Mouse (Mus musculus) embryonic facial prominence, embryonic 15.5 days (tissue): ENCODE data around the gene Rnf26. TPM values are rescaled to one million over a fixed set of nuclear protein-coding genes. Genes with fewer than 3 reads are reported as not detected.

Source experiments
- ATAC-seq: fragments of 200-750 bp; cut with Nextera tagmentation; 2 replicates; pipeline ENCODE4 v1.8.0; 2017; ENCODE audit warnings: low read depth, moderate TSS enrichment; ENCODE audit not compliant: insufficient number of reproducible peaks, low FRiP score, low TSS enrichment
- H3K27ac ChIP-seq: fragments of 300-500 bp; sonication (generic); replicated peaks from 2 replicates; pipeline ENCODE4 v1.5.1; 2015; ENCODE audit warnings: mild to moderate bottlenecking, inconsistent platforms
- H3K27me3 ChIP-seq: fragments of 300-500 bp; sonication (generic); 2 replicates; pipeline ENCODE4 v1.6.1; 2015; ENCODE audit warnings: inconsistent platforms
- H3K36me3 ChIP-seq: fragments of 300-500 bp; sonication (generic); 2 replicates; pipeline ENCODE4 v1.6.1; 2015; ENCODE audit warnings: mild to moderate bottlenecking, inconsistent platforms
- H3K4me1 ChIP-seq: fragments of 300-500 bp; sonication (generic); 2 replicates; pipeline ENCODE4 v1.6.1; 2015; ENCODE audit warnings: inconsistent platforms
- H3K4me2 ChIP-seq: fragments of 300-500 bp; sonication (generic); replicated peaks from 2 replicates; pipeline ENCODE4 v1.6.1; 2015; ENCODE audit warnings: mild to moderate bottlenecking, inconsistent platforms
- H3K4me3 ChIP-seq: fragments of 300-500 bp; sonication (generic); replicated peaks from 2 replicates; pipeline ENCODE4 v1.5.1; 2015; ENCODE audit warnings: mild to moderate bottlenecking, inconsistent platforms
- H3K9ac ChIP-seq: fragments of 300-500 bp; sonication (generic); 2 replicates; pipeline ENCODE4 v1.6.1; 2015; ENCODE audit warnings: inconsistent platforms
- H3K9me3 ChIP-seq: fragments of 300-500 bp; sonication (generic); replicated peaks from 2 replicates; pipeline ENCODE4 v1.6.1; 2016; ENCODE audit warnings: inconsistent platforms
- WGBS: fragments of 180-500 bp; shearing (Covaris S2); methylation state at CpG from one replicate; pipeline ENCODE4 v1.1.7; 2015; 5-methylcytosine and 5-hydroxymethylcytosine counted together
- polyA plus RNA-seq: library from polyadenylated mRNA; unstranded; fragments of >200 nt; fragmentation: Nextera tagmentation; extraction: Ambion mirVana; gene quantifications from 2 replicates; pipeline ENCODE4 v1.2.1, GENCODE M21; 2015

The Rnf26 gene
- polyA plus RNA-seq, 1 experiment from 2014 or later = 68.0 TPM

DNA sequence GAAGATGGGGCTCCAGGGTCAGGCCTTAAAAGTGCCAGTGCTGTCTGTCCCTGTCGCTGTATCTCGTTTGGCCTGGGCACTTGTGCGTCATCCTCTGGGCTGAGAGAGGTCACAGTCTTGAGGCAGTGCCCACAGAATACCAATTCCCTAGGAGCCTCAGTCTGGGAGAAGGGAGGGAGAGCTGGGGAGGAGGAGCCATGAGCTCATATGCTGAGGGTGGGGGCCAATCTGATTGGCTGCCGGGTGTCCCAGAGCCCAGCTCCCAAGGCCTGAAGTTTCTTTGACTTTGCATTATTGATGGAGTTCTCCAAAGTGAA, 40.8 kb downstream of the Rnf26 start:
- peaks cover 34% of the 10 kb centered on the region for H3K4me1 ChIP-seq
- ATAC-seq = no peak
- no peaks in the 10 kb centered on the region for H3K27me3 ChIP-seq
- H3K4me3 ChIP-seq = no peak overlapping the region
- no peaks in the 10 kb centered on the region for H3K36me3 ChIP-seq
- H3K27ac ChIP-seq = no peak overlapping the region
- H3K9ac ChIP-seq = no peak overlapping the region
- no peak overlapping the region for H3K4me2 ChIP-seq
- no peaks in the 10 kb centered on the region for H3K9me3 ChIP-seq
- WGBS = 37% methylated on average over 4 of the region's 4 CpGs

DNA sequence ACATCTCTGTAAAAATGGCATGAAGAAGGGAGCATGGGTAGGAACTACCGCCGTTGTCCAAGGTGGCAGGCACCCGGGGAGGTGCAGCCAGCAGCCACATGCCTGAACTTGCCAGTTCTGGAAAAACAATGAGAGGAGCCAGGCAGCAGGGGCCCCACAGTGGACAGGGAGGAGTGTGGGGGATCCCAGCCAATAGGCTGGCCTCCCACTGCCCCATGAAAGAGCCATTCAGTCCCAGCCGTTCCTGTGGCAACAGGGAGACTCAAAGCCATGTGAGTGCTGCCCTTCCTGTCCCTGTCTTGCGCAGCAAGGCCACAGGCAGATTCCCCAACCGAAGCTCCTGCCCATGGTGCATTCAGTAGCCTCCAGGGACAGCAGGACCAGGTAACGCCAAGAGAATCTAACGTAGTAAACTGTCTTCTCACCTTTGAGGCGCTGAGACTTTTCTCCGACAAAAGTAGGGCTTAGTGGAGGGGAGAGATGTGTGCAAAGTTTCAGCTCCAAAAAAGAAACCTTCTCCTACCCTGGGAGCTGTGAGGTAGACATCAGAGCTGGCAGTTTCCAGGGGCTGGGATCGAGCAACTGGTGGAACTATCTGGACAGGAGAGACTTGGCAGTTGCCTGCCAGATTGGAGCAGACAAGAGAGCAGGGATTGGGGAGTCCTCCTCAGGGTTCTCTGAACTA, 41.3 kb downstream of the Rnf26 start:
- H3K9me3 ChIP-seq = no peaks in the 10 kb centered on the region
- H3K27ac ChIP-seq = no peak overlapping the region
- WGBS = 30% methylated on average over 11 of the region's 11 CpGs
- no peak overlapping the region; the same call in 1 of the 2 replicates for H3K4me2 ChIP-seq
- H3K9ac ChIP-seq = no peak overlapping the region
- H3K27me3 ChIP-seq = no peaks in the 10 kb centered on the region
- peaks cover 39% of the 10 kb centered on the region for H3K4me1 ChIP-seq
- H3K36me3 ChIP-seq = no peaks in the 10 kb centered on the region
- H3K4me3 ChIP-seq = no peak overlapping the region
- no peak for ATAC-seq

DNA sequence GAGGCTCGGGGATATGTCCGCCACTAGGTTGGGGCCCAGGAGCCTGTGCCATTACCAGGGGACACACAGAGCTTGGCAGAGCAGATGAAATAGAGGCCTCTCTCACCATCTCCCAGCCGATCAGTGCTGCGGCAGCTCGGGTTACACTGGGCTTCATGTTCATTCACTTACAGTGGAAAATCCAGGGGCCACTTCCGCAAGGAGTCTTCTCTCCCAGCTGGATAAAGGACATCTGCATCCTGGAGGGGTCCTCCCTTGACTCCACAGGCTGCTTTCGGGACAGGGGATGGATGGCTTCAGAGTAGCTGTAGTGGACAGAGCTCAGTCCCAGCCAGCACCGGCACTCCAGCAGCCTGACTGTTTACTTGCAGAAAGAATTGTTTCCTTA, 42.5 kb downstream of the Rnf26 start:
- Histone ChIP-seq H3K36me3 (no peaks in the 10 kb centered on the region), H3K4me2 (no peak overlapping the region), H3K27me3 (no peaks in the 10 kb centered on the region), H3K4me3 (no peak overlapping the region), H3K27ac (no peak overlapping the region), H3K9me3 (no peaks in the 10 kb centered on the region), H3K9ac (no peak overlapping the region), H3K4me1 (peaks cover 33% of the 10 kb centered on the region)
- 29% methylated on average over 8 of the region's 8 CpGs for WGBS
- no peak for ATAC-seq

DNA sequence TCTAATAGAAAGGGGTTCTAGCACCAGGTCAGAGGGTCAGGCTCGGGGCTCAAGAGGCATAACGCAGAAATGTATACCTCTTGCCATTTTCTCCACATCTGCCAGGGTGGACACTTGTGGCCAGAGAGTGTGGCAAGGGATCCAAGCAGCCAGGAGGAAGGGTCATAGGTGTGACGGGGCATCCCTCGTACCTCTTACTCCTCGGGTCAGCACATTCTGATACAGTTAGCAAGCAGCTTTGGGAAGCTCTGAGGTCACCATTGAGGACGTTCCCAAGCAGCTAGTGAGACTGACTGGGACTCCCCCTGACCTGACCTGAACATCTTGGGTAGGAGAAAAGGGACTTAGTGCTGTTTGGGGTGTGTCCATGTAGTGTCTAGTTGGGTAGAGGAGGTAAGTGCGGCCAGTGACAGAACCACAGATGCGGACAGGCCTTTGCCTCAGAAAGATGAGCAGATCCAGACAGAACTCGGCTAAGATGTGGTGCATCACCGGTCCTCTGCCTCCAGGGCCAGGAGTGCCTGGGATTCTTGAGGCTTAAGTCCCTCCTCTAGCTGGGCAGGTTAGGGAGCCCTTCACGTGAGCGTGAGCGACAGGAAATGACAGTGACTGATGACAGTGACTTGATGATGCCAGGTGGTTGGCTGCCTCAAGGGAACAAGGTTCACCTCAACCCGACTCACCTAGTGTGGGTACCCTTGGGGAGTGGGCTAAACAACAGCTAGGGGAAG, 43.0 kb downstream of the Rnf26 start:
- no peaks in the 10 kb centered on the region for H3K9me3 ChIP-seq
- H3K4me3 ChIP-seq = no peak overlapping the region
- peaks cover 33% of the 10 kb centered on the region for H3K4me1 ChIP-seq
- no peaks in the 10 kb centered on the region for H3K36me3 ChIP-seq
- H3K4me2 ChIP-seq = no peak overlapping the region
- no peak overlapping the region for H3K9ac ChIP-seq
- no peak for ATAC-seq
- H3K27me3 ChIP-seq = no peaks in the 10 kb centered on the region
- WGBS = 58% methylated on average over 14 of the region's 14 CpGs
- no peak overlapping the region for H3K27ac ChIP-seq

DNA sequence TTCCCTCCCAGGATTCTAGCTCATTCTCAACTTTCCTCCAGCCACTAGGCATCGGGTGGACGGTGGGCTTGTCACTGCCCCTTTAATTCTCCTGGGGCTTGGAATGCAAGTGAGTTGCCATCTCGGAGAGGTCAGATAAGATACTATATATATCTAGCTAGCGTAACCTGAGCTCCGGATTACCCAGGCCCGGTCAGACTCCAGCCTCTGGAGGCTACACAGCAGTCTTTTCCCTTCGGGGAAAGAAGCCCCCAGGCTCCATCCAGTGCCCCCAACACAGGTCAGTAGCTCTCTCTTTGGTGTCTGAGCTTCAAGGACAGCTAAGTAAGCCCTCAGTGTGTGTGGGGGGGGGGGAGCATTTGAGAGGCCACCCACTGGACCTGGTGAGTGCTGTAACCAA, 44.1 kb downstream of the Rnf26 start:
- no peak overlapping the region for H3K4me3 ChIP-seq
- H3K36me3 ChIP-seq = no peaks in the 10 kb centered on the region
- no peak overlapping the region for H3K9ac ChIP-seq
- no peak overlapping the region for H3K27ac ChIP-seq
- no peak for ATAC-seq
- no peaks in the 10 kb centered on the region for H3K27me3 ChIP-seq
- H3K9me3 ChIP-seq = no peaks in the 10 kb centered on the region
- no peak overlapping the region for H3K4me2 ChIP-seq
- H3K4me1 ChIP-seq = peaks cover 33% of the 10 kb centered on the region
- WGBS = 22% methylated on average over 7 of the region's 7 CpGs

DNA sequence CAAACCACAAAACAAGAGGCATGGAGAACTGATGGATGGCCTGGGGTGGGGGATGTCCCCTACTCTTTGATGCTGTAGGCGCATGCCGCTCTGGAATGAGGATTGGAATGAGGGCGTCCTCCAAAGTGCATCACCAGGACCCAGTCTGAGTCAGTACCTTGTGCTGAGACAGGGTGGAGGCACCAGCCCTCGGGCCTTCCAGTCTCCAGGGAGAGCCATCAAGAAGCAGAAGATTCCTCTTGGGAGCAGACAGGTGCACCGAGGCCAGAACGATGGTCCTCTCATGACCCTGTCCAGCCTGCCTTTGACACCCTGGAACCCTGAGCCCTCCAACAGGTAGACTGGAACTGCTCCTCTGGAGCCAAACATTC, 45.4 kb downstream of the Rnf26 start:
- 66% methylated on average over 6 of the region's 6 CpGs for WGBS

DNA sequence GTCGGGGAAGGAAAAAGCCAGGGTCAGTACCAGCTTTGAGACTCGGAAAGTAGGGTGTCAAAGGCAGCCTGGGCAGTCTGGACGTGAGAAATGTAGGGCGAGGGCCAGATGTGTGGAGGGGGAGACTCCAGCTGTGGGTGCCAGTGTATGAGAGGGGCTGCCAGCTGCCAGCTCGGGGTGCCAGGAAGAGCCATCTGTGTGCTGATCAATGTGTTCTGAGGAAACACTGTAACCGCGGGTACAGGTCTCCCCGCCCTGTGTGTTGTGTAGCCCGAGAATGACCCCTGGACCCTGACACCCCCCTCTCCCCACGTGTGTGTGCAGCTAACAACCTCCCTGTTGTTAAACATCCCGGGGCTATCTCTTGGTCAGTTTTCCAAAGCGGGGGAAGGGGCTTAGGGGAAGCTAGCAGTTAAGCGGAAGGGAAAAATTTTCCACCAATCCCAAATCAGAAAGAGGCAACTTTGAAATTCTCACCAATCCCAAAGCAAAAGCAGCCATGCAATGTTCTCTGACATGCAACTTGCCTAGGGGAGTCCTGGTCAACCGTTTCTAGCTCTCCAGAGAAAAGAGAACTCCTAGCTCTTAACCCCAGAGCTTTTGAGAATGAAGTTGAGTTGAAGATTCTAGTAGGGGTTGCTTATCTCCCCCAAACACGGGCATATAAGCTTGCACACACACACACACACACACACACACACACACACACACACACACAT, 45.9 kb downstream of the Rnf26 start:
- peaks cover 30% of the 10 kb centered on the region for H3K4me1 ChIP-seq
- H3K9me3 ChIP-seq = no peaks in the 10 kb centered on the region
- no peaks in the 10 kb centered on the region for H3K27me3 ChIP-seq
- peak; percentile 20 for ATAC-seq
- H3K9ac ChIP-seq = peak overlapping the region; percentile 39
- 5% methylated on average over 15 of the region's 15 CpGs for WGBS
- peak overlapping the region; percentile 95 for H3K4me2 ChIP-seq
- H3K27ac ChIP-seq = peak overlapping the region; percentile 60
- H3K4me3 ChIP-seq = peak overlapping the region; percentile 60
- H3K36me3 ChIP-seq = no peaks in the 10 kb centered on the region

More for the DNA sequence above, 45.4 kb downstream of the Rnf26 start:
- Histone ChIP-seq H3K4me3 (no peak overlapping the region), H3K4me1 (peaks cover 33% of the 10 kb centered on the region), H3K4me2 (peak overlapping the region; percentile 95), H3K27ac (no peak overlapping the region), H3K36me3 (no peaks in the 10 kb centered on the region), H3K9ac (no peak overlapping the region), H3K27me3 (no peaks in the 10 kb centered on the region), H3K9me3 (no peaks in the 10 kb centered on the region)
- ATAC-seq = no peak

DNA sequence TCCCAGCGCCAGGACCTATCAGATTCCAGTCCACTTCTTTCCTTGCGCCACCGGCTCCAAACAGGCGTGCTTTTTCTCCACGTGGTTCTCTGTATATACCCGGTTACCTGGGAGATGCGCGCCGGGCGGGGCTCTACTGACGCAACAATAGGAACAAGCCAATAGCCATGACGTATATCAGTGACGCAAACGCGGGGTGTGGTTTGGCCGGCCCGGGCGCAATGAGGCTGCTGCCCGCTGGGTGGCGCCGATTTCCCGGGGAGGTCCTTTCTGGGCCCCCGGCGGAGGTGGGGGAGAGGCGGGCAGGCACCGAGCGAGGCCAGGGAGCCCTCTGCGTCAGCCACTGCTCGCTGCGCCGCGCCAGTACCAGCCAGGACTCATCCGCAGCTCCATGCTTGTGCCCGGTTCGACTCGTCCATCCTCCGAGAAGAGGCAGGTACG, 46.5 kb downstream of the Rnf26 start, which contains the start of gene Usp2:
Gene Usp2, plus strand, starts transcription at position 237 of the 441 bp plus-strand sequence.
- 0% methylated on average over 38 of the region's 38 CpGs for WGBS
- Histone ChIP-seq H3K27ac (peak within 1 kb of the TSS; percentile 60), H3K4me2 (peak within 1 kb of the TSS; percentile 95), H3K9me3 (no peaks in the 10 kb centered on the region), H3K36me3 (no peaks in the 10 kb centered on the region), H3K9ac (peak within 1 kb of the TSS; percentile 39), H3K4me1 (peaks cover 24% of the 10 kb centered on the region), H3K4me3 (peak within 1 kb of the TSS; percentile 60), H3K27me3 (no peaks in the 10 kb centered on the region)
- peak; percentile 96 for ATAC-seq

DNA sequence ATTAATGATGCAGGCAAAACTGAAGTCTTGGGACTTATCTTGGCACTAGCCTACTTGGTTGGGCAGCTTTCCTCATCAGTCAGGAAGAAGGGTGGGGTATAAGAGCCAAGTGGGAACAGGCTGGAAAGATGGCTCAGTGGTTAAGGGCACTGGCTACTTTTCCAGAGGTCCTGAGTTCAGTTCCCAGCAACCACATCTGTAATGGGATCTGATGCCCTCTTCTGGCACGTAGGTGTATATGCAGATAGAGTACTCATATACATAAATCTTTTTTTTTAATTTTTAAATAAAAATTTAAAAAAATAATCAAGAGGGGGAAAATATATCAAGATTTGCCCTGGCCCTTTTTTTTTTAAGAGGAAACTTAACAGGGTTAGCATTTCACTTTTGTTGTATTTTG, 48.1 kb downstream of the Rnf26 start:
- Histone ChIP-seq H3K9ac (no peak overlapping the region), H3K4me2 (no peak overlapping the region), H3K27ac (no peak overlapping the region), H3K4me3 (no peak overlapping the region), H3K36me3 (no peaks in the 10 kb centered on the region), H3K4me1 (peaks cover 13% of the 10 kb centered on the region; the same call in 1 of the 2 replicates), H3K27me3 (no peaks in the 10 kb centered on the region), H3K9me3 (no peaks in the 10 kb centered on the region)
- 48% methylated on average over 1 of the region's 1 CpGs for WGBS
- no peak for ATAC-seq

DNA sequence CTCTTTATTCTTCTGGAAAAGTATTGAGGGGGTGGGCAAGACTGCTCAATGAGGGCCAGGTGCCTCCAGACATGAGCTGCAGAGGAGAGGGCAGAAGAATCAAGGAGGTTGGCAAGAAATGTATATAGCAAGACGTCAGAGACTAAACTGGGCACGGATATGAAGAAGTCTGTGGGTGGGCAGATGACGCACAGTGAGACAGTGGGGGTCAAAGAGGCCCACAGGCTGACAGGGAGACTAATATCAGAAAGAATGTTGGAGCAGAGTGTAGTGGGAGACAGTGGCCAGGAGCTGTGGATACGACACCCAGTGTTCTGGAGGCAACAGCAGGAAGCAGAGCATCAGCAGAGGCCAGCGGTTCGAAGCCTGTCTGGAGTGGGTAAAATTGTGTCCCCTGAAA, 54.7 kb downstream of the Rnf26 start:
- Histone ChIP-seq H3K4me3 (no peak overlapping the region), H3K9me3 (no peaks in the 10 kb centered on the region), H3K4me1 (no peaks in the 10 kb centered on the region), H3K9ac (no peak overlapping the region), H3K27me3 (no peaks in the 10 kb centered on the region), H3K36me3 (no peaks in the 10 kb centered on the region), H3K27ac (no peak overlapping the region), H3K4me2 (no peak overlapping the region)
- 77% methylated on average over 6 of the region's 6 CpGs for WGBS
- ATAC-seq = no peak

DNA sequence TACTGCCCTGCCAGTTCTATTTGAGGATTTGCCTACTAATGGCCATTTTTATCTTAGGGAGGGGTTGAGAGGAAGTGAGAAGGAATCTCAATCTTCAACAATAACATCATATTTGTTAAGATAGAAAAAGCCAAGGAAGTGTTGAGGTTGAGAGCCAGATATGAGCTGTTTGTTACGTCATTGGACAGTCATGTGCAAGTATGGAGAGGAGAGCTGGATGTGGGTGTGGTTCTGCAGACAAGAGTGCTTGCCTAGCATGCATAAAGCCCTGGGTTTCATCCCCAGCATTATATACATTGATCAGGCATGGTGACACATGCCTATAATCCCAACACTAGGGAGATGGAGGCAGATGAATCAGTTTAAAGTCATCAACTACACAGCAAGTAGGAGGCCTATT, 59.4 kb downstream of the Rnf26 start:
- H3K4me3 ChIP-seq = no peak overlapping the region
- H3K27ac ChIP-seq = no peak overlapping the region
- no peaks in the 10 kb centered on the region for H3K27me3 ChIP-seq
- 69% methylated on average over 1 of the region's 1 CpGs for WGBS
- H3K4me1 ChIP-seq = 0 out of 2 replicates have a peak, but pooled peaks cover under 1% of the 10 kb centered on the region
- no peaks in the 10 kb centered on the region for H3K9me3 ChIP-seq
- H3K4me2 ChIP-seq = no peak overlapping the region
- ATAC-seq = no peak
- no peaks in the 10 kb centered on the region for H3K36me3 ChIP-seq
- H3K9ac ChIP-seq = no peak overlapping the region
